Mouse (Mus musculus) bone marrow macrophage, adult 2 months (primary cell): Measurements from ENCODE around the gene Pgghg. TPM values are rescaled to one million over a fixed set of nuclear protein-coding genes. Genes with fewer than 3 reads are reported as not detected.

Experiments used
- H3K27ac ChIP-seq: 2 replicates; pipeline ENCODE4 v1.5.1; 2012; ENCODE audit warnings: low read depth, low read length; ENCODE audit not compliant: insufficient read depth
- H3K4me1 ChIP-seq: 2 replicates; pipeline ENCODE4 v1.6.1; 2012; ENCODE audit warnings: low read length; ENCODE audit not compliant: control insufficient read depth, insufficient read depth
- H3K4me3 ChIP-seq: 2 replicates; pipeline ENCODE4 v1.5.1; 2012; ENCODE audit warnings: mild to moderate bottlenecking, low read length, moderate library complexity; ENCODE audit not compliant: insufficient read depth
- CTCF ChIP-seq: IDR thresholded peaks from 2 replicates; pipeline ENCODE4 v1.5.1; 2012; ENCODE audit warnings: low read depth, mild to moderate bottlenecking, low read length, moderate library complexity
- POLR2A ChIP-seq: IDR thresholded peaks from 2 replicates; pipeline ENCODE4 v1.6.1; 2012; ENCODE audit warnings: mild to moderate bottlenecking, low read depth, low read length, borderline replicate concordance
- polyA plus RNA-seq: library from polyadenylated mRNA; stranded (reverse); fragments of >200 nt; gene quantifications from 2 replicates; pipeline ENCODE4 v1.2.4, GENCODE M21; 2012; ENCODE audit not compliant: missing spikeins, insufficient read depth, insufficient read length

Gene Pgghg
- polyA plus RNA-seq, 1 experiment, result 13.8 TPM

- TF ChIP-seq CTCF (no peak), POLR2A (no peak)
- peaks cover 16% of the 10 kb centered on the region for H3K4me1 ChIP-seq
- no peak overlapping the region for H3K27ac ChIP-seq
- H3K4me3 ChIP-seq, result no peak overlapping the region
Observed at GRCm38 (mm10) chr7:140982971-140983370, 41.8 kb downstream of the Pgghg start.

GRCm38 (mm10) chr7:140987182-140988138, 46.3 kb downstream of the Pgghg start:
- no peak for TF ChIP-seq CTCF
- TF ChIP-seq POLR2A, result no peak
- peaks cover 21% of the 10 kb centered on the region for H3K4me1 ChIP-seq
- H3K4me3 ChIP-seq, result no peak overlapping the region
- no peak overlapping the region for H3K27ac ChIP-seq

- Histone ChIP-seq H3K4me1 (peaks cover 20% of the 10 kb centered on the region), H3K27ac (no peak overlapping the region), H3K4me3 (no peak overlapping the region)
- TF ChIP-seq POLR2A, result no peak
Observed at GRCm38 (mm10) chr7:140989022-140989421, 47.8 kb downstream of the Pgghg start.

GRCm38 (mm10) chr7:140990185-140990584, 49.0 kb downstream of the Pgghg start:
- H3K4me1 ChIP-seq, result peaks cover 20% of the 10 kb centered on the region
- TF ChIP-seq CTCF, result no peak
- no peak for TF ChIP-seq POLR2A
- H3K27ac ChIP-seq, result peak overlapping the region; percentile 22; the same call in 1 of the 2 replicates
- no peak overlapping the region for H3K4me3 ChIP-seq

DNA sequence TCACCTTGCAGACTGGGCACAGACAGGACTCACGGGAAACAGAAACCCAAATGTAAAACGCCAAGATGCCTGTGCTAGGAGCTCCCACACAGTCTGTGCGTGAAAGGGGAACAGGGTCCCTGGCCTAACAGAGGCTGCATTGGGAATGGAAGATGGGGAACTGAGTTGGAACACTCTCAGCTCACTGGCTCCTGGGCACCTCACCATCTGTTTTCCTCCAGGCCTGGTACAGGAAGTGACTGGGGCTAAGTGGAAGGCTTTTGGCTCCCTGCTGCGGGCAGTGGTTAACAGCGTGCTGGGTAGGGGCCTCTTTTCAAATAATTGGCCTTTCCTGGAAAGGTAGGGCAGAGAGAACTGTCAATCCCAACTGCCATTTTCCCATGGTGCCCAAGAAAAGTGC, 49.4 kb downstream of the Pgghg start:
- TF ChIP-seq CTCF (no peak), POLR2A (no peak)
- Histone ChIP-seq H3K4me1 (peaks cover 20% of the 10 kb centered on the region), H3K4me3 (no peak overlapping the region), H3K27ac (peak overlapping the region; percentile 51)

DNA sequence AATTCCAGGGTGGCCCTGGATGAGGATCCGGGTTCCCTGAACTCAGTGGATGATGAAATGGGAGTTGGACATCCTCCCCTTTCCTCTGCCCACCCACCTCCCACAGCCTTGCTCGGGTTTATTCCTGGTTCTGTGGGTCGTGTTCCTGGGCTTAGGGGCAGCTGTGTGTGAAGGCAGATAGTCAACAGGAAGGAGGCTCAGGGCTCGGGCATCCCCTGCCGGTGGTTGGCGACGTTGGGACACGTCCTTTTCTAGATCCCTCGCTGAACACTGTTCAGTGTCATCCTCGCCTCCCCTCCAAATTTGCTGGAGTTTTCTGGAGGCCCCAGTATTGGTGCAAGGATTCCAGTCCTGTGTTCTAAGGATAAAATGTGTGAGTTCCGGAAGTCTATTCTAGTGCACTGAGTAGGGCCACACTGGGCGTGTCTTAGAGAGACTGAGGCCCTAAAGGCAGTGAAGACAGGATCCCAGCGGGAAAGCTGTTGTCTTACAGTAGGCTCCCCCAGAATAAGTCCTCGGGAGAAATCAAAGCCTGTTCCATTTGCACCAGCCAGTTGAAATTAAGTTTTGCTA, 50.0 kb downstream of the Pgghg start:
- no peak overlapping the region for H3K4me3 ChIP-seq
- H3K4me1 ChIP-seq, result peaks cover 20% of the 10 kb centered on the region
- TF ChIP-seq CTCF (no peak), POLR2A (no peak)
- H3K27ac ChIP-seq, result peak overlapping the region; percentile 51

Other genes with a start within 250 kb of the Pgghg start
- gene Olfr541, start 244.1 kb upstream of the Pgghg start, polyA plus RNA-seq, result not detected in 2 replicates
- not detected in 2 replicates for gene Cyp2e1, start 177.7 kb upstream of the Pgghg start, polyA plus RNA-seq
- not detected in 2 replicates for gene Syce1, start 153.5 kb upstream of the Pgghg start, polyA plus RNA-seq
- gene Zfp941, start 119.2 kb upstream of the Pgghg start, polyA plus RNA-seq, result 0.19 and 0.20 TPM in 2 replicates
- gene Urah, start 106.4 kb upstream of the Pgghg start, polyA plus RNA-seq, result not detected in 2 replicates
- not detected in 2 replicates for gene Scgb1c1, start 95.8 kb upstream of the Pgghg start, polyA plus RNA-seq
- gene Odf3, start 93.6 kb upstream of the Pgghg start, polyA plus RNA-seq, result not detected in 2 replicates
- gene Gm45785, start 85.1 kb upstream of the Pgghg start, polyA plus RNA-seq, result not detected in 2 replicates
- gene Ric8a, start 84.4 kb upstream of the Pgghg start, polyA plus RNA-seq, result 58.2 and 61.2 TPM in 2 replicates
- gene Bet1l, start 83.8 kb upstream of the Pgghg start, polyA plus RNA-seq, result 21.1 and 29.7 TPM in 2 replicates
- 120 and 121 TPM in 2 replicates for gene Psmd13, start 59.4 kb upstream of the Pgghg start, polyA plus RNA-seq
- 16.2 and 20.1 TPM in 2 replicates for gene Sirt3, start 59.1 kb upstream of the Pgghg start, polyA plus RNA-seq
- gene Cox8b, start 40.9 kb upstream of the Pgghg start, polyA plus RNA-seq, result 2.2 TPM in 1 of 2 replicates, not detected in the other
- not detected in 2 replicates for gene Nlrp6, start 20.5 kb upstream of the Pgghg start, polyA plus RNA-seq
- gene Ifitm5, start 8.9 kb downstream of the Pgghg start, polyA plus RNA-seq, result 1.8 and 1.9 TPM in 2 replicates
- 1.2 and 8.8 TPM in 2 replicates for gene Gm45717, start 14.5 kb downstream of the Pgghg start, polyA plus RNA-seq
- gene Ifitm2, start 14.6 kb downstream of the Pgghg start, polyA plus RNA-seq, result 1,477 and 1,645 TPM in 2 replicates
- gene Ifitm1, start 25.8 kb downstream of the Pgghg start, polyA plus RNA-seq, result 31.2 and 38.0 TPM in 2 replicates
- gene Ifitm3, start 69.4 kb downstream of the Pgghg start, polyA plus RNA-seq, result 1,636 and 1,773 TPM in 2 replicates
- 31.9 and 45.4 TPM in 2 replicates for gene Ifitm6, start 76.5 kb downstream of the Pgghg start, polyA plus RNA-seq
- not detected in 2 replicates for gene Gm17387, start 87.7 kb downstream of the Pgghg start, polyA plus RNA-seq
- gene B4galnt4, start 119.7 kb downstream of the Pgghg start, polyA plus RNA-seq, result not detected in 2 replicates
- gene Pkp3, start 136.8 kb downstream of the Pgghg start, polyA plus RNA-seq, result not detected in 2 replicates
- gene Sigirr, start 159.2 kb downstream of the Pgghg start, polyA plus RNA-seq, result 1.6 and 3.9 TPM in 2 replicates
- gene Ano9, start 176.4 kb downstream of the Pgghg start, polyA plus RNA-seq, result not detected in 2 replicates
- gene Ptdss2, start 181.0 kb downstream of the Pgghg start, polyA plus RNA-seq, result 20.7 and 21.5 TPM in 2 replicates
- gene Rnh1, start 231.5 kb downstream of the Pgghg start, polyA plus RNA-seq, result 131 and 141 TPM in 2 replicates